Mouse (Mus musculus): ENCODE data around the gene Fas. TPM values are rescaled to one million over a fixed set of nuclear protein-coding genes. Genes with fewer than 3 reads are reported as not detected.

Gene Fas
- polyA plus RNA-seq (2017; shearing (Covaris generic)): 106 TPM

DNA sequence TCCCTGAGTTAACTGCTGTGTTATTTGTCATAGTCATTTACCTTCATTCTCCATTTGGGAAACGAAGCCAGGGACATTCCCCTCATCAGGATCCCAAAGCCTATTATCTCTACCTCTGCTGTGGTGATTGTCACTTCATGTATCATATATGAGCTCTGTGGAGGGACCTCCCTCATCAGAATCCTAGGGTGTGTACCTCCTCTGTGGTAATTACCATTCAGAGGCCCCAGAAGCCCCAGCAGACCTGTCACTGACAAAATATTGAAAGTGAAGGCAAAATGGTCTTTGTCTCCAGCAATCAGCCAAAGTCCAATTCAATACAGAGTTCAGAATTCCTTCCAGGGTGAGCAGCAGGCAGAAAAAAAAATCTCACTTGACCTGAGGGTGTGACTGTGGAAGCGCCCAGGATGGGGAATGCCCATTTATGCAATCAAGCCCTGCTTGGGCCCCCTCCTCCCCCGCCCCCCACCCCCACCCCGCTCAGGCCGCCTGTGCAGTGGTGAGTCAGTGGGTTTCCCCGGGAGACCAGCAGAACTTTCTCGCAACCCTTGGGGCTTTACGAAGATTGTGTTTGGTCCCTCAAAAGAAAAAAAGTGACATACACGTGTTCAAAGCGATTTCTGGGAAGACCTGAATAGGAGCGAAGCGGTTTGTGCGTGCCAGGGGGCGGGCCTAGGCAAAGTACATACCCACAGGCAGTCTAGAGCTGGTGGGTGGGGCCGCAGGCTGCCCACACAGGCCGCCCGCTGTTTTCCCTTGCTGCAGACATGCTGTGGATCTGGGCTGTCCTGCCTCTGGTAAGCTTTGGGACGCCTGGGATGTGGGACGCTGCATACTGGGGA lies at the start of gene Fas:
TSS of gene Fas (plus strand) at position 719 of the 842 bp plus-strand sequence.

GRCm38 (mm10) chr19:34254880-34255681 lies 35.4 kb upstream of the Fas start, which contains the start of gene Acta2:
Acta2 (minus strand) TSS chr19:34255590.

Other genes starting within 250 kb of the Fas start
- not detected for gene Lipn, start 223.3 kb upstream of the Fas start, polyA plus RNA-seq (2017; shearing (Covaris generic))
- not detected for gene Lipm, start 189.7 kb upstream of the Fas start, polyA plus RNA-seq (2017; shearing (Covaris generic))
- not detected for gene Ankrd22, start 124.6 kb upstream of the Fas start, polyA plus RNA-seq (2017; shearing (Covaris generic))
- 86.8 TPM for gene Stambpl1, start 98.4 kb upstream of the Fas start, polyA plus RNA-seq (2017; shearing (Covaris generic))
- 0.36 TPM for gene Acta2, start 35.1 kb upstream of the Fas start, polyA plus RNA-seq (2017; shearing (Covaris generic))
- not detected for gene Ch25h, start 184.5 kb downstream of the Fas start, polyA plus RNA-seq (2017; shearing (Covaris generic))
- 116 TPM for gene Lipa, start 236.8 kb downstream of the Fas start, polyA plus RNA-seq (2017; shearing (Covaris generic))

Measured in CD4-positive, CD25-positive, alpha-beta regulatory T cell, adult 9 weeks (primary cell).